Mouse (Mus musculus) erythroblast, embryonic 14.5 days (primary cell): ENCODE results near the gene Gm47996. TPM values are rescaled to one million over a fixed set of nuclear protein-coding genes. Genes with fewer than 3 reads are reported as not detected.

Experiments used
- H3K27me3 ChIP-seq: 2 replicates; pipeline ENCODE4 v1.6.1; 2012; ENCODE audit warnings: inconsistent platforms; ENCODE audit not compliant: control insufficient read depth
- H3K36me3 ChIP-seq: 2 replicates; pipeline ENCODE4 v1.6.1; 2012; ENCODE audit warnings: mild to moderate bottlenecking, inconsistent platforms; ENCODE audit not compliant: control insufficient read depth
- H3K4me1 ChIP-seq: 2 replicates; pipeline ENCODE4 v1.6.1; 2012; ENCODE audit warnings: inconsistent platforms; ENCODE audit not compliant: control insufficient read depth
- H3K4me3 ChIP-seq: replicated peaks from 2 replicates; pipeline ENCODE3; 2012; ENCODE audit warnings: moderate library complexity, mild to moderate bottlenecking, inconsistent platforms
- H3K9me3 ChIP-seq: 2 replicates; pipeline ENCODE4 v1.6.1; 2012; ENCODE audit warnings: low read length, inconsistent platforms, mixed read lengths; ENCODE audit not compliant: control insufficient read depth
- GATA1 ChIP-seq: IDR thresholded peaks from 2 replicates; pipeline ENCODE4 v1.6.1; 2012; ENCODE audit warnings: low read length, inconsistent platforms, mixed read lengths
- TAL1 ChIP-seq: IDR thresholded peaks from 3 replicates; pipeline ENCODE4 v1.6.1; 2012; ENCODE audit warnings: low read length, inconsistent platforms, mixed read lengths
- polyA plus RNA-seq: library from polyadenylated mRNA; stranded (reverse); fragments of >175 nt; gene quantifications from 2 replicates; pipeline ENCODE4 v1.2.3, GENCODE M21; 2012

Gene Gm47996
- polyA plus RNA-seq, 1 experiment: not detected

DNA sequence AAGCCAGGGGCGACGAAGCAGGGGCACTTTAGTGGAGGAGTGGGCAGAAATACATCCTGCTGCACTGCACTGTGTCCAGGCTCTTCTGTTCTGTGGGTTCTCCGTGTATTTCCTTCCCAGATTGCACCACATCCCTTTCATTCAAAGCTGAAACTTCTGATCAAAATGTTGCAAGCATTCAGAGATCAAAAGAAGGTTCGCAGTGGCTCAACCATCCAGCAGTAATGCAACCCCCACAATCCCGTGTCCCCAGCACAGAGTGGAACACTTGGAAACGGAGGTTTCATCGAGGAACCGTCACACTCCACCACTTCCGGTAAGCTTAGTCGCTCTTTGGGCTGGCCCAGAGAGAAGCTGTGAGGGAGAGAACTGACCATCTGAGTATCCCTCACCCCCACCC lies 35.2 kb downstream of the Gm47996 start:
- no peaks in the 10 kb centered on the region for H3K9me3 ChIP-seq
- peaks cover 6% of the 10 kb centered on the region for H3K4me1 ChIP-seq
- TF ChIP-seq GATA1 (no peak), TAL1 (no peak)
- no peaks in the 10 kb centered on the region for H3K27me3 ChIP-seq
- H3K36me3 ChIP-seq: no peaks in the 10 kb centered on the region
- no peak overlapping the region for H3K4me3 ChIP-seq

DNA sequence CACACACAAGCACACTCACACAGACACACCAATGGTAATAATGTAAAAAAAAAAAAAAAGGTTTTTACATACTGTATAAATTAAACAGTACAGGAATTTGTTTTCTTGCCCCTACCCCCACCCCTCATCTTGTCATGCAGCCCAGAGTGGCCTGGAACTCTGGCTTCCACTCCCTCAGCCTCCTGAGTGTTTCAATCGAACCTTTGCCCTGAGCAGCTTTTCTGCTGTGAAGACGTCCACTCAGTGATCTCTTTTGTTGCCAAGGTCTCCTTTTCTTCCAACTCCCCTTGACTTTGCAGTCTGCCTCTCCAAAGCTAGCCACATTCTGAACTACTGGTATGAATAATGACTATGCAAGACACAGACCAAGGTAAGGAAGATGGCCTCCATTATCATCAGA lies 35.9 kb downstream of the Gm47996 start:
- H3K4me1 ChIP-seq: peaks cover 6% of the 10 kb centered on the region
- H3K9me3 ChIP-seq: no peaks in the 10 kb centered on the region
- H3K27me3 ChIP-seq: no peaks in the 10 kb centered on the region
- no peak for TF ChIP-seq GATA1
- no peak for TF ChIP-seq TAL1
- H3K4me3 ChIP-seq: no peak overlapping the region
- no peaks in the 10 kb centered on the region for H3K36me3 ChIP-seq

DNA sequence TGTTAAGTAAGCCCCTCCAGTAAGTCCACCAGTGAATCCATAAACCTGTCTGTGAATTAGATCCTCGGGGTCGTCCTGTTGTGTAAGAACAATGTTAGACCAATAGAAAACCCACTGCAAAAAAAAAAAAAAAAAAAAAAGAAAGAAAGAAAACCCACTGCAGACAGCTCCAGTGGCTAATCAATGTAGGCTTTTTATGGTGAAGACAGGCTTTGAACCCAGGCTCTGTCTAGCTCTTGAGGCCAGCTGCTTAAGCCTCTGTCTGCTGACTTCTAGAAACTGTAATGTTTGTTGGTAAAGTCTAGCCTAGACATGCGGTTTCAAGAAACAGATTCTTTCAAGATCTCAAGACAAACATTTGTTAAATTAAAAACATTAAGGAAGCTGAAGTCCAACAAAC lies 40.2 kb downstream of the Gm47996 start:
- Histone ChIP-seq H3K27me3 (no peaks in the 10 kb centered on the region), H3K4me3 (no peak overlapping the region), H3K36me3 (no peaks in the 10 kb centered on the region), H3K9me3 (no peaks in the 10 kb centered on the region), H3K4me1 (peaks cover 6% of the 10 kb centered on the region)
- TF ChIP-seq TAL1 (no peak), GATA1 (no peak)

DNA sequence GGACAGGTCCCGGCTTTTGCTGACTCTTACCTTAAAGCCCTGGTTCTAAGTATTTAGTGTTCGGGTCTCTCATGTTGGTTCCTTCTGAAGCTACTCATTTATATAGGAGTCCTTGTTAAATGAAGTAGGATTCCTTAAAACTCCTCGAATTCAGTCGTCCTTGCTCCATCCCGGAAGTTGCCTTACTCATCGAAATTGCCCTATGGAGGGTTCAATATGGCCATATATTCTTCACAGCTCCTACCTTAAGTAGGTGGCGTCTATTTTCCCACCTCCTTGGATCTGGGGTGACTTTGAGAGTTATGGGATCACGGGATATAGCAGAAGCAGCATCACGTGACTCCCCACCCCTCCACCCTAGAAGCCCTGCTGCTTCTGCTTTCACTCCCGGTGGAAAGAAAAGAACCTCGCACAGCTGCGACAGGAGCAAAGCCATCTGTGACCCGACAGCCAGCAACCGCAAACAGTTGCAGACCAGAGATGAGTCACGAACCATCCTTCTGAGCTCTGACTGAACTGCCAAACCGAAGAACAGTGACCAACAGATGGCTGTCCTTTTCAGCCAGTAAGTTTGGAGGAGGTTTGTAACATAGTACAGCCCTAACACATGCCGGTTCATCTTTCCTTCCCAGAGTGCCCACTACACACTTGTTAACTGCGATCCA lies 40.7 kb downstream of the Gm47996 start:
- no peaks in the 10 kb centered on the region for H3K36me3 ChIP-seq
- no peaks in the 10 kb centered on the region for H3K9me3 ChIP-seq
- TF ChIP-seq GATA1 (no peak), TAL1 (no peak)
- no peaks in the 10 kb centered on the region for H3K27me3 ChIP-seq
- H3K4me1 ChIP-seq: peaks cover 6% of the 10 kb centered on the region
- no peak overlapping the region for H3K4me3 ChIP-seq

DNA sequence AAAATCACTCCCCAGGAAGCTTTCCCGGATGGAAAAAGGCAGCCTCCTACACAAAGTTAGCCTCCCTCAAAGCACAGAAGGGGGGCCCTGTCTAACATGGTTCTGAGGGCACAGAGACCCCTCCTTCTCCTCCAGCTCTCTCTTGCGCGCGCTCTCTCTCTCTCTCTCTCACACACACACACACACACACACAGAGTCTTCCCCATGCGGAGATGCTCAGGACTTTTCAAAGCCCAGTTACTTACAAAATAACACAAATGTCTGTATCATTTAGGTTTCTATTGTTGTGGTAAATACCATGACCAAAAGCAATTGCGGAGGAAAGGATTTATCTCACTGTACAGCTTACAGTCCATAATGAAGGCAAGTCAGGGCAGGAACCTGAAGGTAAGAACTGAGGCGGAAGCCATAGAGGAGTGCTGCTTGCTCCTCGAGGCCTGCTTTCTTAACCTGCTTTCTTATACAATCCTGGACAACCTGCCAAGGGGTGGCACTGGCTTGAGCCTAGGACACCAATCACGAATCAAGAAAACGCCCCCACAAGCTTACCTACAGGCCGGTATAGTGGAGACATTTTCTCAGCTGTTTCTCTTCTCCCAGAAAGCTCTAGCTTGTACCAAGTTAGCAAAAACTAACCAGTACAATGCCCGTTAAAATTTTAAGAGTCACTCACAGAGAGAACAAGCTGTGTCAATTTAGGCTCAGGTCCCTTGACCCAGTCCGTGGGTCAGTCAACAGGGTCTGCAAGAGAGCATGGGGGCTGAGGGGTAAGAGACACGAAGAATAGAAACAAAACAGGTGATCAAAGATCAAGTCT lies 41.5 kb downstream of the Gm47996 start:
- Histone ChIP-seq H3K9me3 (no peaks in the 10 kb centered on the region), H3K36me3 (no peaks in the 10 kb centered on the region), H3K4me3 (no peak overlapping the region), H3K4me1 (peaks cover 1% of the 10 kb centered on the region), H3K27me3 (no peaks in the 10 kb centered on the region)
- no peak for TF ChIP-seq GATA1
- no peak for TF ChIP-seq TAL1

DNA sequence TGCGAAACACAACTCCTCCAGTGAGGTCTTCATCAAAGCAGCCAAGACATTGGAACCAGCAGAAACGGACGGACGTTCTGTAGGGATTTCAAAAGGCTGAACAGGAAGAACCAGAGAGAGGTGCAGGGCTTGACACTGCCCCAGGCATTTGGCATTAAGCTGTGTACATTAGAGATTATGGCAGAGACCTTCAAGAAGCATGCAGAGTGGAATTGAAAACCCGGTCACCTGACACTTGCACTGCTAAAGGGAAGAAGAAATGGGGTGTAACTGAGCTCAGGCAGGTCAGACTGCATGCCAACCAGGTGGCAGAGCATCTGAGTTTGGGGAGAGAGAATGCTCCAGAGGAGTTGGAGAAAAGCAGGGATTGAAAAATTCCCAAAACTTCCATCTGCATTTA lies 45.5 kb downstream of the Gm47996 start:
- Histone ChIP-seq H3K4me3 (no peak overlapping the region), H3K9me3 (no peaks in the 10 kb centered on the region), H3K4me1 (peaks cover 3% of the 10 kb centered on the region; the same call in 1 of the 2 replicates), H3K36me3 (no peaks in the 10 kb centered on the region), H3K27me3 (no peaks in the 10 kb centered on the region)
- no peak for TF ChIP-seq TAL1
- no peak for TF ChIP-seq GATA1

DNA sequence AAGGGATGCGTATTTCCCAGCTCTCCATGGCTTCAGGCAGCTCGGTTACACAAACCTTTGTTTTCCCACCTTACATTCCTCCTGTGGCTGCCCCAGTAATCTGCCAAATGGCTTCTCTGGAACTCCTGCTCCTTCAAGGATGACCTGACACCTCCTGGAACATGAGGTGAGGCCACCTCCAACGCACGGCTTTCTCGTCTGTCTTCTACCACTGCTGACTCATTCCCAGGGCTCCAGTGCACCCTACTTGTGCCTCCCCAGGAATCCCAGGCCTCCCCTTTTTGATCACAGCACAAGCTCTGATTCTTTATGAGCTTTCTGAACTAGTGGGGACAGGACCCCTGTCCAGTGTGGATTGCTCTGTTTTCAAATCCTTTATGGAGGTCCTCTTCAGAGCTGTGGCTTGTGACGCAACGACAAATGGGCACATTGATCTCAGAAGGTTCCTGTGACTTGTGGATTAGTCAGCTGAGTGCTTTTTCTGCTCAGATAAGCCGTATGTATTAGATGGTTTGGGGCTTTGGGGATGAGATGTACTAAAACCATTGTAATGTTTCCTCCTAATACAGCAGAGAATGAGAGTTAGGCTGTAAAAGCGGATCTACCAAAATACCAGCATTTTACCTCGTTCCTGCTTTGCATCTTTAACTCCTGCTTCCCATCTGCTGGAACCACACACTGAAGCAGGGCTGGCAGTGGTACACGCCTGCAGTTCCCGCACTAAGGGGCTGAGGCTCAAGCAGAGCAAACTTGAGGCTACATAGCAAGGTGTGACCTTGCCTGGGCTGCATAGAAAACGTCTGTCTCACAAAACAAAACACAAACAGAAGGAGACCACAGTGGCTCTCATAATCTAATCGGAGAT lies 48.4 kb downstream of the Gm47996 start:
- Histone ChIP-seq H3K27me3 (no peaks in the 10 kb centered on the region), H3K36me3 (no peaks in the 10 kb centered on the region), H3K9me3 (no peaks in the 10 kb centered on the region), H3K4me3 (no peak overlapping the region), H3K4me1 (peaks cover 3% of the 10 kb centered on the region; the same call in 1 of the 2 replicates)
- TF ChIP-seq GATA1 (no peak), TAL1 (no peak)

DNA sequence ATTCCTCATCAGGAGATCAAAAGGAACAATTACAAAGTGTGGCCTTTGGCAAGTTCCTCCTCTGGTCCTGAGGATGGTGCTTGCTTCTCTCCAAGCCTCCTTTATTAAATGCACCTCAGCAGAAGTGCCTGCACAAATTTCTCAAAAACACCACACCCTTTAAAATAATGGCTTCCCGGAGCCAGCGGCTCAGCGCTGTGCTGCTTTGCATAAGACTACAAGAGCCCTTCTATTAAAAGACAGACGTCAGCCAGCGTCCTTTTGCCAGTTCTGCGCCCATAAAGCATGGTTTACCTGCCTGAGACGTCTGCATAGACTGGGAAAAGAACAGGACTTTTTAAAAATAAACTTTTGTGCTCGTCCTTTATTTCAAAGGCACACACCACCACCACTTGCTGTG lies 49.1 kb downstream of the Gm47996 start:
- no peak for TF ChIP-seq GATA1
- no peak for TF ChIP-seq TAL1
- peaks cover 3% of the 10 kb centered on the region; the same call in 1 of the 2 replicates for H3K4me1 ChIP-seq
- no peaks in the 10 kb centered on the region for H3K27me3 ChIP-seq
- H3K4me3 ChIP-seq: no peak overlapping the region
- H3K36me3 ChIP-seq: no peaks in the 10 kb centered on the region
- no peaks in the 10 kb centered on the region for H3K9me3 ChIP-seq

Other genes with a start within 250 kb of the Gm47996 start
- gene Hmcn1, start 216.7 kb upstream of the Gm47996 start, polyA plus RNA-seq: not detected in 2 replicates
- 0.04 TPM in 1 of 2 replicates, not detected in the other for gene Gm47985, start 27.6 kb upstream of the Gm47996 start, polyA plus RNA-seq
- gene Gm8947, start 17.8 kb upstream of the Gm47996 start, polyA plus RNA-seq: 0.02 TPM in 1 of 2 replicates, not detected in the other
- gene Gm47995, start 11.7 kb upstream of the Gm47996 start, polyA plus RNA-seq: not detected in 2 replicates
- 0.24 and 0.46 TPM in 2 replicates for gene 3110040M04Rik, start 6.0 kb upstream of the Gm47996 start, polyA plus RNA-seq
- 0.72 and 1.1 TPM in 2 replicates for gene Ivns1abp, start 134.3 kb downstream of the Gm47996 start, polyA plus RNA-seq
- 0.22 and 0.31 TPM in 2 replicates for gene Swt1, start 218.3 kb downstream of the Gm47996 start, polyA plus RNA-seq
- gene Trmt1l, start 218.4 kb downstream of the Gm47996 start, polyA plus RNA-seq: 0.38 and 0.61 TPM in 2 replicates